Comparison of ENCODE assay signal across 10 mouse cellular contexts in genomic region chr9:44568083-44568455, GRCm38 (mm10). TPM values are rescaled to one million over a fixed set of nuclear protein-coding genes. Genes with fewer than 3 reads are reported as not detected.
DNase-seq lines count a peak whose midpoint lies in the region; ATAC-seq and TF ChIP-seq lines count a peak whose summit lies in the region.
"Had no signal": no experiment of that assay in that cellular context is flagged by ENCODE, and none has a peak within 500 bp of the region (broad histone marks: within the 10 kb centered on the region; RNA-seq: fewer than 3 reads in every experiment).

No protein-coding gene starts in this region.

- peak overlapping the region; percentile 44 to 79 for H3K4me3 ChIP-seq in MEL (ENCODE audit: control insufficient read depth in 1 of 2, insufficient read depth in 1 of 2, low read depth in 2 of 2, low read length in 2 of 2)
- no peak overlapping the region for H3K4me3 ChIP-seq in liver, embryonic 12.5 days
- no peak overlapping the region for H3K4me3 ChIP-seq in small intestine, adult 2 months (ENCODE audit: low read depth, low read length)
- no peak overlapping the region for H3K4me3 ChIP-seq in forebrain, postnatal 0 days (ENCODE audit: low read depth, low read length)
- H3K4me3 ChIP-seq: heart, embryonic 13.5 days; intestine, embryonic 15.5 days; limb, embryonic 13.5 days had no signal

- WGBS in liver, embryonic 12.5 days (ENCODE audit: insufficient replicate concordance): 30% methylated on average over 7 of the region's 7 CpGs
- 50% methylated on average over 7 of the region's 7 CpGs for WGBS in small intestine, adult 2 months
- WGBS in forebrain, postnatal 0 days: 37% methylated on average over 7 of the region's 7 CpGs

- DNase-seq in lung, postnatal 36 days: peak; percentile 29
- no peak for DNase-seq in lung, postnatal 25 days (ENCODE audit: low spot score)
- DNase-seq in MEL (ENCODE audit: low read depth, low spot score): no peak
- no peak for DNase-seq in forebrain, postnatal 0 days
- DNase-seq in kidney, postnatal 14 days: no peak

- peaks cover 28 to 30% of the 10 kb centered on the region in 2 experiments for H3K4me1 ChIP-seq in MEL (ENCODE audit: control insufficient read depth in 1 of 2, insufficient read depth in 2 of 2, low read length in 2 of 2)
- peaks cover 54% of the 10 kb centered on the region for H3K4me1 ChIP-seq in liver, embryonic 12.5 days
- no peaks in the 10 kb centered on the region; the same call in 1 of the 2 replicates for H3K4me1 ChIP-seq in small intestine, adult 2 months (ENCODE audit: control insufficient read depth, insufficient read depth, insufficient read length, low read length)
- H3K4me1 ChIP-seq in forebrain, postnatal 0 days (ENCODE audit: insufficient read depth): no peaks in the 10 kb centered on the region
- H3K4me1 ChIP-seq: intestine, embryonic 15.5 days; limb, embryonic 13.5 days had no signal

- H3K36me3 ChIP-seq in MEL (ENCODE audit: control insufficient read depth in 1 of 2, insufficient read depth in 2 of 2, low read length in 2 of 2): peaks cover 0 to 30% of the 10 kb centered on the region in 2 experiments; a peak in 2 of 4 replicates
- no peaks in the 10 kb centered on the region for H3K36me3 ChIP-seq in liver, embryonic 12.5 days
- H3K36me3 ChIP-seq in small intestine, adult 2 months (ENCODE audit: control insufficient read depth, insufficient read depth, low read length): no peaks in the 10 kb centered on the region
- H3K36me3 ChIP-seq in forebrain, postnatal 0 days (ENCODE audit: insufficient read depth): no peaks in the 10 kb centered on the region
- H3K36me3 ChIP-seq: heart, embryonic 13.5 days; intestine, embryonic 15.5 days; limb, embryonic 13.5 days had no signal

- no peaks in the 10 kb centered on the region for H3K9me3 ChIP-seq in MEL (replicated peaks; ENCODE audit: insufficient read depth, low read length)
- H3K9me3 ChIP-seq in liver, embryonic 12.5 days (replicated peaks): no peaks in the 10 kb centered on the region
- no peaks in the 10 kb centered on the region for H3K9me3 ChIP-seq in forebrain, postnatal 0 days (ENCODE audit: low read length)
- H3K9me3 ChIP-seq: heart, embryonic 13.5 days; intestine, embryonic 15.5 days; limb, embryonic 13.5 days had no signal

- no peak for TF ChIP-seq POLR2A in MEL (IDR thresholded peaks at IDR 0.05; ENCODE audit: control insufficient read depth in 1 of 2, insufficient read depth in 1 of 2, low read depth in 1 of 2, low read length in 2 of 2, poor library complexity in 1 of 2)
- no peak for TF ChIP-seq POLR2A in small intestine, adult 2 months (IDR thresholded peaks at IDR 0.05; ENCODE audit: low read depth, low read length)

- TF ChIP-seq CTCF in MEL (IDR thresholded peaks at IDR 0.05 in 2 of 3, conservative IDR thresholded peaks at IDR 0.05 in 1 of 3; ENCODE audit: control insufficient read depth in 1 of 3, insufficient read depth in 1 of 3, low read depth in 2 of 3, low read length in 3 of 3, poor library complexity in 1 of 3, severe bottlenecking in 1 of 3): no peak
- no peak for TF ChIP-seq CTCF in small intestine, adult 2 months (IDR thresholded peaks at IDR 0.05; ENCODE audit: extremely low read depth, insufficient read length, insufficient replicate concordance, low read depth, low read length)
- TF ChIP-seq CTCF in forebrain, postnatal 0 days (IDR thresholded peaks at IDR 0.05; ENCODE audit: low read depth): no peak

- no peak for TF ChIP-seq RAD21 in MEL (IDR thresholded peaks at IDR 0.05; ENCODE audit: low read depth, low read length)

- H3K9ac ChIP-seq in MEL (ENCODE audit: control insufficient read depth, low read depth, low read length, poor library complexity, severe bottlenecking): peak overlapping the region; percentile 73
- H3K9ac ChIP-seq in liver, embryonic 12.5 days: no peak overlapping the region
- H3K9ac ChIP-seq in forebrain, postnatal 0 days: no peak overlapping the region
- H3K9ac ChIP-seq: heart, embryonic 13.5 days; intestine, embryonic 15.5 days; limb, embryonic 13.5 days had no signal

- no peak for ATAC-seq in liver, embryonic 12.5 days
- no peak for ATAC-seq in forebrain, postnatal 0 days
- ATAC-seq: intestine, embryonic 15.5 days had no signal

- H3K27me3 ChIP-seq in MEL (ENCODE audit: control insufficient read depth in 1 of 2, insufficient read depth in 2 of 2, low read length in 2 of 2): no peaks in the 10 kb centered on the region
- H3K27me3 ChIP-seq in liver, embryonic 12.5 days (replicated peaks): no peaks in the 10 kb centered on the region
- no peaks in the 10 kb centered on the region for H3K27me3 ChIP-seq in small intestine, adult 2 months (ENCODE audit: control insufficient read depth, insufficient read depth, low read length)
- H3K27me3 ChIP-seq in forebrain, postnatal 0 days (ENCODE audit: insufficient read depth, low read length): no peaks in the 10 kb centered on the region
- H3K27me3 ChIP-seq: heart, embryonic 13.5 days; intestine, embryonic 15.5 days; limb, embryonic 13.5 days had no signal

- H3K27ac ChIP-seq in MEL (ENCODE audit: control insufficient read depth, low read depth, low read length): peak overlapping the region; percentile 94
- H3K27ac ChIP-seq in liver, embryonic 12.5 days: peak overlapping the region; percentile 62
- peak overlapping the region; percentile 72 for H3K27ac ChIP-seq in small intestine, adult 2 months (ENCODE audit: insufficient read depth, low read depth, low read length)
- no peak overlapping the region for H3K27ac ChIP-seq in forebrain, postnatal 0 days (ENCODE audit: low read depth, low read length)
- H3K27ac ChIP-seq: heart, embryonic 13.5 days; intestine, embryonic 15.5 days; limb, embryonic 13.5 days had no signal

- no peak for TF ChIP-seq EP300 in MEL (IDR thresholded peaks at IDR 0.05; ENCODE audit: low read depth in 1 of 2, low read length in 2 of 2)

- H3K79me2 ChIP-seq in MEL (ENCODE audit: control insufficient read depth, insufficient read depth, low read length, poor library complexity): no peaks in the 10 kb centered on the region

- H3K4me2 ChIP-seq in liver, embryonic 12.5 days: peak overlapping the region; percentile 15
- H3K4me2 ChIP-seq in forebrain, postnatal 0 days (ENCODE audit: low read depth): no peak overlapping the region
- H3K4me2 ChIP-seq: heart, embryonic 13.5 days; intestine, embryonic 15.5 days; limb, embryonic 13.5 days had no signal

TF ChIP-seq in MEL, 35 proteins besides CTCF, POLR2A, EP300 and RAD21:
- no peak for TF ChIP-seq TBP (IDR thresholded peaks at IDR 0.05; ENCODE audit: low read depth, low read length)
- no peak for TF ChIP-seq GATA1 (IDR thresholded peaks at IDR 0.05; ENCODE audit: low read depth, low read length)
- TF ChIP-seq ZMIZ1 (IDR thresholded peaks at IDR 0.05; ENCODE audit: low read depth, low read length): 0 out of 2 replicates have a peak, but pooled peaks have one; percentile 16
- peak; percentile 3; the same call in 1 of the 2 replicates for TF ChIP-seq SIN3A (IDR thresholded peaks at IDR 0.05; ENCODE audit: low read length)
- no peak for TF ChIP-seq SMC3 (IDR thresholded peaks at IDR 0.05; ENCODE audit: low read depth, low read length)

RNA-seq across cellular contexts. Expression of gene Cxcr5, which starts 6.4 kb away (rescaled TPM):
- total RNA-seq in MEL (2012; rRNA removed): not detected in 2 replicates
- under 1 TPM in 1 of 2 experiments, not detected in 1; 0.18 TPM for polyA plus RNA-seq in MEL (2012; ENCODE audit: insufficient read depth in 1 of 2, insufficient read length in 2 of 2, low read depth in 1 of 2, low replicate concordance in 2 of 2, missing spikeins in 1 of 2)
- 0.05 TPM in 1 of 2 replicates, not detected in the other for polyA plus RNA-seq in liver, embryonic 12.5 days (2016; fragmentation: Nextera tagmentation; extraction: Ambion mirVana)
- polyA plus RNA-seq in small intestine, adult 2 months (2012; rRNA removed): 2.0 and 5.7 TPM in 2 replicates
- total RNA-seq in forebrain, postnatal 0 days (2014; rRNA removed): not detected in 2 replicates
- polyA plus RNA-seq in forebrain, postnatal 0 days (2015; fragmentation: Nextera tagmentation; extraction: Ambion mirVana): not detected in 2 replicates
- polyA plus RNA-seq: heart, embryonic 13.5 days had no signal

RNA-seq across cellular contexts. Expression of gene Ddx6, which starts 36.6 kb away (rescaled TPM):
- 35.9 and 44.6 TPM in 2 replicates for total RNA-seq in MEL (2012; rRNA removed)
- 10 to 100 TPM; 41.9 to 96.5 TPM for polyA plus RNA-seq in MEL (2012; ENCODE audit: insufficient read depth in 1 of 2, insufficient read length in 2 of 2, low read depth in 1 of 2, low replicate concordance in 2 of 2, missing spikeins in 1 of 2)
- 9.3 and 10.0 TPM in 2 replicates for polyA plus RNA-seq in liver, embryonic 12.5 days (2016; fragmentation: Nextera tagmentation; extraction: Ambion mirVana)
- 5.1 and 9.6 TPM in 2 replicates for polyA plus RNA-seq in small intestine, adult 2 months (2012; rRNA removed)
- 59.2 and 76.2 TPM in 2 replicates for total RNA-seq in forebrain, postnatal 0 days (2014; rRNA removed)
- polyA plus RNA-seq in forebrain, postnatal 0 days (2015; fragmentation: Nextera tagmentation; extraction: Ambion mirVana): 11.1 and 18.3 TPM in 2 replicates

Comparison
In these comparisons a context has a peak if more than half of its experiments do, and no peak if none do; other contexts are left out.
1. H3K4me3 ChIP-seq: peak in MEL (2 of 2); none in liver, embryonic 12.5 days (single experiment), small intestine, adult 2 months (single experiment) and forebrain, postnatal 0 days (single experiment).